Mouse (Mus musculus) large intestine, adult 2 months (tissue): ENCODE results near the gene Plcxd2. TPM values are rescaled to one million over a fixed set of nuclear protein-coding genes. Genes with fewer than 3 reads are reported as not detected.
A peak's percentile ranks its signal among the peaks of the same experiment; 100 is the strongest.

Experiments
- DNase-seq: peaks from one replicate; pipeline ENCODE4 v3.0.0-alpha.2; 2012; ENCODE audit warnings: low read depth, low spot score
- WGBS: fragments of 180-500 bp; shearing (Covaris S2); methylation state at CpG from one replicate; pipeline ENCODE4 v1.1.7; 2018; 5-methylcytosine and 5-hydroxymethylcytosine counted together
- polyA plus RNA-seq: library from polyadenylated mRNA; depleted of rRNA; stranded (reverse); fragments of >200 nt; gene quantifications from 2 replicates; pipeline ENCODE4 v1.2.3, GENCODE M21; 2012; rRNA removed

The Plcxd2 gene
- polyA plus RNA-seq: 3.2 and 3.6 TPM in 2 replicates

DNA sequence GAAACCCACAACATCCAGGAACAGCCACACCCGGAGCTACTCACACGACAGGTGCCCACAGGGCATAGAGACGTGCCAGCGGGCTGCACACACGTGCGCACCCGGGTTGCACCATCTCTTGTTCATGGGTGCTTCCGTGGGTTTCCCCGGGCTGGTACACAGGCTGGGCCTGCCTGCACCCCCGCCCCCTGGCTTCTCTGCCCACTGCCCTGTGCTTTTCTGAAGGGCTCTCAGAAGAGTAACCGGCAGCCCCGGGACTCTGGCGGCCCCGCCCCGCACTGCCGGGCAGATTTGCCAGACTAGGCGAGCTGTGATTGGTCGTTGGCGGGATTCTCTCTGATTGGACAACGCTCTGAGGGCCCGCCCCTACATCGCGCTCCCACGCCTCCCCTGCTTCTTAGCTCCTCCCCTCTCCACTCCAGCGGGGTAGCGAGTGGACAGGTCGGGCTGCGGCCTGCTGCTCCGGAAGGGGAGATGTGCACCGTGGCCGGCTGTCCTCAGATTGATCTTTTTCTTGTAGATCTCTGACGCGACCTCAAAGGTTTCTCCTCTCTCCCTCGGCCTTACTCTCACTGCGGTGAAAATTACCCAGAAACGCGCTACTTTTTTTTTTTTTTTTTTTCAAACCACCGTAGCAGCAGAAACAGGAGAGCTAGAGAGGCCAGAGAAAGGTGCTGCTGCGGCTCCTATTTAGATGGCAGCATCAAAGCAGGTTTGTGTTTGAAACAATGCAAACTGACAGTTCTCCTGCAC is at the start of gene Plcxd2:
Plcxd2 (minus strand) TSS at position 66 of the 753 bp plus-strand sequence.
- under 1% methylated on average over 39 of the region's 39 CpGs for WGBS
- DNase-seq: peak; percentile 85

DNA sequence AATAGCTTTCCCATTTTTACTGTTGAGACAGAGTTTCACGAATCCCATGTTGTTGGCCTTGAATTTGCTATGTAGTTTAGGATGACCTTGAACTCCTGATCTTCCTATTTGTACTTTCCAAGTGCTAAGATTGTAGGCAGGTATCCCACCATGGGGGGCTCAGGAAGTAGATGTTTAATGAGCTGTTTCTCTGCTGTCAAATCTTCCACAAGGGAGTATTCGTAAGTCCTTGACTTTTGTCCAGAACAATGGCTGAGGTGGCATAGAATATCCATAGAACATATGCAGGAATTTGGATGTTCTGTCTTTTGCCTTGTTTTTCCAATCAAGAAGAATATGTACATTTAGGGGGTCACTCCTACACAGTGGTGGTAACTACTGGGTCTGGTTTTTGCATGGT is 36.9 kb upstream of the Plcxd2 start:
- DNase-seq: no peak
- WGBS: 68% methylated on average over 2 of the region's 2 CpGs

DNA sequence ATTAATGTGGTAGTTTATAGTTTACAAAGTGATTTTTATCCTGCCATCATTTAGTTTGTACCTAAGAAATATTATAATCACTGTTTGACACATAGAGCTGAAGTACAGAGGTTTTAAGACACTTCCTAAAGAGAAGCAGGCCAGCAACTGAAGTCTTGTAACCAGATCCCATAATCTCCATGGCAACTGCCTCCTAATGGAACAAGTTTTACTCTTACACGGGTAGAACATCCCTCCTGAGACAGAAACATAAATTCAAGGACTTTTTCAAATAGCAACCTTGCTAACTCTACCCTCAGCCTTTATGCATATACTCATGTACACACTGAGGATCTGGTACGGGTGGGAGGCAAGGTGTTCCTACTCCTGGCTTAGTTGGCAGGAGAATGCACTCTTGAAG is 26.2 kb upstream of the Plcxd2 start:
- WGBS: 48% methylated on average over 2 of the region's 2 CpGs

DNA sequence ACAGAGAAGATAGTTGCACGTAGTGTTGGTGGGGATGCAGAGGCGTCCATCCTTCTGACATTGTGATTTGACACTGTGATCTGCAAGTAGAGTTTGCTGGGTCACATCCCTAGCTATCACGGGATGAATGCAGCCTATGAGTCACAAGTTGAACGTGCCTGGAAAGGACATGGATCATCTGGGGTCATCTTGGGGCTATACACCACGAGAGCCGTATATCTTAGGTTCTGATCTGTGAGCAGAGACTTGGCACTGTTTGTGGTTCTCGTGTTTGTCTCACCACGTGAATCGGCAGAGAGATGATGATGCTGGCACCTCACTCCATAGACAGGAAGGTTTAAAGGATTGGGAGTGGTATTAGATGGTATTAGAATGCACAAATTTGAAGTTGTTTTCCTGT is 23.9 kb upstream of the Plcxd2 start:
- no peak for DNase-seq
- 62% methylated on average over 9 of the region's 9 CpGs for WGBS

More for the DNA sequence above, 26.2 kb upstream of the Plcxd2 start:
- no peak for DNase-seq

DNA sequence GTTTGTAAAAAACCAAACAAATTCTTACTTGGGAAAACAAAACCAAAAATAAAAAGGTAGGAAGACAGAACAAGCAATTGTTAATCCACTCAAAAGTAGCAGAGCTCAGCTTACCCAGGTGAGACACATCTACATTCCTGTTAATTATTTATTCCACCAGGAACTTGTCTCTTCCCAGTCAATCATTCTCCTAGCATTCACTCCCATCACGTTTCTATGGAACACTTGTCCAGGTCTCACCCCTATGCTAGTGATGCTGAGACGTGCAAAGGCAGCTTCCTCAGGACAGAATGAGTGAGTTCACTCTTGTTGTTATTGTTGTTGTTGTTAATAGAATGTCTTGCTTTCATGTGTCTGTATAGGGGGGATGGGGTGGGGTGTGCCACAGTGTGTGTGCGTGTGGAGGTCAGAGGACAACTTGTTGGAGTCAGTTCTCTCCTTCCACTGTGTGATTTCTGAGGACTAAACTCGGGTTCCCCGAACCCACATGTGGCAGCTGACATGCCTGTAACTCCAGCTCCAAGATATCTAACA is 13.0 kb upstream of the Plcxd2 start:
- WGBS: 39% methylated on average over 5 of the region's 5 CpGs
- DNase-seq: no peak

DNA sequence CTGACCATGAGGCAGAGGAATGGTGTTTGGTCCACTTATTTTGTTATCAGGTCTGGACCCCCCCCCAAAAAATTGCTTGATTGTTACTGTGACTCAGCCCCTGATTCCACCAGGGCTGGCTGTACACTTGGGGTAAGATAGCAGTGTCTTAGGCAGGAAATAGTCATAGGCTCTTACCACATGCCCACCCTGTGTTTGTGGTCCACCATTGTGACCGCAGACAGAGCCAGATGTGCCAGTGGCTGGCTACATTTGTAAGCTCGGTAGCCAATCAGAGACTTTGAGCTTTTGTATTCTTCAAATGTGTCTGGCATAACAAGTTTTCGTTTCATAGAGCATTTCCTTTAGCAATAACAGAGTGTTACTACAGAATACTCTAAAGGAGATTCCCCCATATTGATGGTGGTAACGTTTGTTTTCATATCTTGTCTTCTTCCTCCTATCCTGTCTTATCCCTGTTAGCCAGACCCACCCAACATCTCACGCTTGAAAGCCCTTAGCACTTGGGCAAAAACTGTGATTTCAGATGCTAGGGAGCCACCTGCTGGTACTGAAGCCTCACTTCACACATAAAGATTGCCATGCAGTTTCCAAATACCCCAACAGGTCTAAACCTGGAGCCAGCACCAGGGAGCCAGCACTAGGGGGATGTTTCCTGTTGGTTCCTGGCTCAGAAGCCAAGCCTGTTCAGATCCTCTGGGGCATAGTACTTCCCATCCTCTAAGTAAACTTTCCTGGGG is 12.3 kb upstream of the Plcxd2 start:
- 40% methylated on average over 5 of the region's 5 CpGs for WGBS
- no peak for DNase-seq

DNA sequence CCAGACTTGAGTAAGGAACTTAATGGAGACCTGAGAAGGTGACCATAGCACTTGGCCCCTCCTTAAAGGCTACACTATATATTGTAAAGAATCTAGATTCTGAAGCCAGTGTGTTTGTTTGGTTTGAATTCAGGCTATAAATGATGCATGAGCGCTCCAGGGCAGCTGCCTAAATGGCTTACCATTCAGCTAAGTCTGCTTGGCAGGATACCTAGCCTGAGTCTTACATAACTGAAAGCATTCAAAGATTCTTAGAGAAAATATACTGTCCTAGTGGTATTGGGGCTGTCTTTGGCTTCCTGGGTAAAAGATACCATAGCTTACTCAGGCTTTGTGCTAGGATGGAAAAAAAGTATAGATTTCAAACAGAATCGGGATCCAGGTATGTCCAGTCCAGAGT is 11.3 kb upstream of the Plcxd2 start:
- WGBS: 67% methylated on average over 2 of the region's 2 CpGs
- no peak for DNase-seq

DNA sequence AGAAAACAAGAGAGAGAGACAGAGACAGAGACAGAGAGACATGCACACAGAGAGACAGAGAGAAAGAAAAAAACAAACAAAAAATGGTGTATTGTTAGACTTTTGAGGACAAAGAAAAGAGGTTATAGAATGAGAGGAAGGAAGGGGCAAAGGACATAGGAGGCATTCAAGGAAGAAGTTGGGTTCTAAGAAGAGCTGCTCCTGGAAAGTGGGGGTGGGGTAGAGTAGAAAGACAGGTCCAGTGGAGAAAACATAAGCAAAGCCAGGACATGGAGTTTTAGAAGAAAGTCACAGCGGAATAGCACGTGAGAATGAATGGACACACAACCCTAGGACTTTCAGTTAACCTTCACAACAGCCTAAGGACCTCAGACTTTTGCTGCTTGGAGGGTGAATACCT is 10.4 kb upstream of the Plcxd2 start:
- WGBS: 77% methylated on average over 2 of the region's 2 CpGs

DNA sequence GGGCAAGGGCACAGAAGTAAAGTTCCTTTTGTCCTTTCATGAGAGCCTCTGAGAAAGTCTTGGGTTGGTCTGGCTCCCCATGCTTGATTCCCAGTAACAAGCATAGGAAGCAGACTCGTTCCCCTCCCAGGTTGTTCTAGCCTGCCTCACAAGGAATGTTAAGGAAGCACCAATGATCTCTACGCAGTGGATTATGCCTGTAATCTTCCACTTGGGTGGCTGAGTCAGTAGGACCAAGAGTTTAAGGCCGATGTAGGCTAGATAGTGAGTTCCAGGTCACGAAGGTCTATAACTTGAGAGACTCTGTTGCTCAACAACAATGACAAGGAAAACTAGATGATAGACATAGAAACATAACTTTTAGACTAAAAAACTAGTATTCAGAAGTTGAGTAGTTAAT is 9.8 kb upstream of the Plcxd2 start:
- no peak for DNase-seq
- WGBS: 84% methylated on average over 4 of the region's 4 CpGs

More for the DNA sequence above, 10.4 kb upstream of the Plcxd2 start:
- DNase-seq: no peak

DNA sequence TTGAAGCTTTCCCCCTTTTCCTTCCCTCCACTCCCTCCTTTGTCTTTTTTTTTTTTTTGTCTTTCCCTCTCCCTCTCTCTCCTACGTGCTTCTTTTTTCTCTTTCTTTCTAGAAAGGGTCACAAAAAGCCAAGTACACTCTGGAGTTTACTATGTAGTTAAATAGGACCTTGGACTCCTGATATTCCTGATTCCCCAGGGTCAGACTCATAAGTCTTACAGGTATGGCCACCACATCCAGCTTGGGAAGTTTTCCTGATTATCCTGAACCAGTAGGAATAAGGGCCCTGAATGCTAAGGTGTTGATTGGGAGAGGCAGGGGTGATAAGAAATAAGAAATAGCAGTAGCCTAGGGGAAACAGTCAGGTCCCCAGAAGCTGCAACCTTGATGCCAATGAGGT is 9.3 kb upstream of the Plcxd2 start:
- WGBS: 35% methylated on average over 1 of the region's 1 CpGs
- DNase-seq: no peak

DNA sequence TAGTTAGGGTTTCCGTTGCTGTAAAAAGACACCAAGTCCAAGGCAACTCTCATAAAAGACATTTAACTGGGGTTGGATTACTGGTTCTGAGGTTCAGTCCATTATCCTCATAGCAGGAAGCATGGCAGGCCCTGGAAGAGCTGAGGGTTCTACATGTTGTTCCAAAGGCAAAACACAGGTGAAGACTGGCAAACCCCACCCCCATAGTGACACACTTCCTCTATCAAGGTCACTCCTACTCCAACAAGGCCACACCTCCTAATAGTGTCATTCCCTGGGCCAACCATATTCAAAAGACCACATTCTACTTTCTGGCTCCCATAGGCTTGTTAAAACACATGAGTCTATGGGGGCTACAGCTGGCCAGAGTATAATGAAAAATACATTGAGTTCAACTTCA is 1.7 kb upstream of the Plcxd2 start:
- no peak for DNase-seq
- WGBS: 37% methylated on average over 1 of the region's 1 CpGs

DNA sequence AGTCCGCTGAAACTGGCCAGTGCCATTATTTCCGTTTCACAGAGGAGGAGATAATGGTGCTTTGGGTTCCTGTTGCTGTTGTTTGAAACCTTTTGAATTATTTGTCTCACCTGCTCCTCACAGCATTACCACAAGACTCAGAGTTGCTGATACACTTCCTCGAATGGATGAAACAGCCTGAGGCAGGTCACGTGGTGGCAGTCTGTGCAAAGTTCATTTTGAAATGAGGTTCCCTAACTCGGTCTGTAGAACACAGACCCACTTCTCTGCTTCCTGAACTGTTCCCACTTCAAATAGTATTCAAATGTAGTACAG is 845 bp upstream of the Plcxd2 start:
- DNase-seq: no peak
- 2% methylated on average over 5 of the region's 5 CpGs for WGBS

DNA sequence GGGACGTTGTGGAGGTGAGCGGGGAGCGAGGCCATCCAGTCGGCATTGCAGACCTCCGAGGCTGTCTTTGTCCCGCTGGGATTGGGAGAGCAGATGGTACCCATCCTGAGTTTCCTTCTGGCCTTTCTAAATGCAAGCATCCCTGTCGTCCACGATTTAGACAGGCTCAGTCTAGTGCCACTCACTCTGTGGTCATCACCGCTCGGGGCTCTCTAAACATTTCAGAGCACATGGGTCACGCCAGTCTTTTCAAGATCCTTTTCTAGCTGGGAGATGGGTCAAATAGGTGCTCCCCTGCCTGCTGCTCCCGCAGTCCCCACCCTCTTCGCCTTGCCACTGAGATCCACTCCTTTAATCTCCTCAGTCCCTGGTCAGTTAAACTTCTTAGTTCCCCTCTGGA is 301 bp downstream of the Plcxd2 start:
- 2% methylated on average over 13 of the region's 13 CpGs for WGBS

DNA sequence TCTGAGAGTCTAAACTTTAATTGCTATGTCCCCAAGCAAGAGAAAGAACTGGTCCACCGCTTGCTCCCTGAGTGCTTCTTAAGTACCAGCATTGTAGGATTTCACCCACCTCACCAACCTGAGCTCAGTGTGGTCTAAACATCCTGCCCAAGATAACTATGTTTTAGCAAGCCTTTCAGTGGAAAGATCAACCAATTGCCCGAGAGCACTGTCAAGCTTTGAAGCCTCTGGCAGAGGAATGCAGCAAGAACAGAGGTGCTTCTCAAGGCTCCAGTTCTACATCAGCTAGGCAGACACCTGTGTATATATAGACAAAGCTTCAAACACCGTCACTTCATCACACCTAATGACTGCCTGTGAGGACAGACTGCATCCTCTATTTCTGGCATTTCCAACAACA is 1.3 kb downstream of the Plcxd2 start:
- 63% methylated on average over 3 of the region's 3 CpGs for WGBS
- no peak for DNase-seq

More for the DNA sequence above, 301 bp downstream of the Plcxd2 start:
- DNase-seq: no peak

DNA sequence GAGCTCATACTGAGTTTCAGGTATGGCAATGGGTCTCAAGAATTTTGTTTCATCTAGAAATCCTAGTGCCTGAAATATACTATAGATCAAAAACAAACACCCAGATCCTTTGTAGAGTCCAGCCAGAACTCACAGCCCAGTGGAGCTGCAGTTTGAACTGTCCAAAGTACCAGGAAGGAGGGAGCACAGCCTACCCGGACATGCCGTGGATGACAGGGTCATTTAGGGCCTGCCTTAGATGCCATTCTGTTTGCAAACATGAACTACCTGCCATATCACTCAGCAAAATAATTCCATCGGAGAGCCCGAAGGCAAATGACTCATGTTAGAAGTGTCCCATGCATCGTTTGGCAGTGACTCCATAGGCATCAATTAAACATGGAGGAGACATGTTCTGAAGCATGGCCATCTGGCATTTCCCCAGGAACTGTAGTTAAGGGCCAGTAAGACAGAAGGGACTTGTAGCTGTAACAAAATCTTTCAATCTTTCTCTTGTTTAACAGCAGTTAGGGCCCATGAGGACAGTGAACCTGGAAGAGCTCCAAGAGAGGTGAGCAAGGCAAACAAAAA is 1.9 kb downstream of the Plcxd2 start:
- WGBS: 24% methylated on average over 5 of the region's 5 CpGs
- DNase-seq: no peak

DNA sequence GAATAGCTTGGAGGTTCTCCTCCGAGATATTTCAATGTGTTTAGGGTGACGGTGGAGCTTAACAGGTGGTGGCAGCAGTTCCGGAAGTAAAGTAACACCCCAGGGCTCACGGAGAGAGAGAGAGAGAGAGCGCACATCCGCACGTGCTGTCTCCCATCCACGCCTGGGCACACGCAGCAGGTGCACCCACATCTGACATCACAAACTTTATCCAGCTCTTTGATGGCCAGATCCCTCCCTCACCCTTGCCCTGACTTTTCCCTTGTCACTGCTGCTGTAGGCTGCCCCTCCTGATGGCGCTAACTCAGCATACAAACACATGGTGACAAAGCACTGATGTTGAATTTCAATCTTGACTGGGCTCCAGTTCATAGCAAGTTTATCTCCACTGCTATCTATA is 3.8 kb downstream of the Plcxd2 start:
- WGBS: 83% methylated on average over 10 of the region's 10 CpGs
- DNase-seq: no peak

DNA sequence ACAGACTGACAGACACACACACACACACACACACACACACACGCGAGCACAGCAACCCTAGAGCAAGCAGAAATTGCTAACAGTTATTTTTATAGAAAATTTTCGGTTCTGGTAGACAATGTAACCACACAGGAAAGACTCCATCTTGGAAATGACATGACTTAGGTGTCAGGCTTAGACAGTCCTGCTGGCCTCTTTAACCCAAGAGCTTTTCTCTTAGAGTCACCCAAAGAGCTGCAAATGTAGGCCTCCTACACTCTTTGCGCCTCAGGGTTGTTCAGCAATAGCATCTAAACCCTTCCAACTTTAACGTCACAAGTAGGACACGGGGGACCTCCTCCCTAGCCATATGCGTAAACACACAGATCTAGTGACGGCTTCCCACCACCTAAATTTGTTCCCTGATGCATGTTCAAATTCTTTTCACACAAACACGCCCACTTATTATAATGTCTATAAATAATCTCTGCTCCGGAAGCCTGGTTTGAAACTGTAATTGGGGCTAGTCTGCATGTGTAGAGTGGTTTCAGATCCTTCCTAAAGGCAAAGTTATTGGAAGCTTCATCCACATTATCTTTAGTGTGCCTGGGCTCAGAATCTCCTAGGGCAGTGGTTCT is 8.4 kb downstream of the Plcxd2 start:
- 84% methylated on average over 10 of the region's 10 CpGs for WGBS

DNA sequence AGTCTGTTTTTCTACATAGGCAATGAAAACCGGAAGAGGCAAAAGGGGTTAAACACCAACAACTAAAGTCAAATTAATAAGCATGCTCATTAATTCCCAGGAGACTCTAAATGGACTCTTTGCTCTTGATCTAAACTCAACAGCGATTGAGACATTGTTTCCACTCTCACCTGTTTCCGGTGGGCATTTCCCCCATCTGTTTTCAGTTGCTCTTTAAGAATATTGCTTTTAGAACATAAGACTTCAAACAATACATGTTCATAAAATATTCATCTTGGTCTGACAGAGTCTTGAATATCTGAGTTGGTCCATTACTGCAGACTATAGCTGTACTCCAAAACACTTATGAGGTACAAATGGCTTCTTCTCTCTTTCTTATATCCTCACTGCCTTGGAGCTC is 9.0 kb downstream of the Plcxd2 start:
- 85% methylated on average over 3 of the region's 3 CpGs for WGBS
- no peak for DNase-seq

More for the DNA sequence above, 8.4 kb downstream of the Plcxd2 start:
- DNase-seq: no peak

DNA sequence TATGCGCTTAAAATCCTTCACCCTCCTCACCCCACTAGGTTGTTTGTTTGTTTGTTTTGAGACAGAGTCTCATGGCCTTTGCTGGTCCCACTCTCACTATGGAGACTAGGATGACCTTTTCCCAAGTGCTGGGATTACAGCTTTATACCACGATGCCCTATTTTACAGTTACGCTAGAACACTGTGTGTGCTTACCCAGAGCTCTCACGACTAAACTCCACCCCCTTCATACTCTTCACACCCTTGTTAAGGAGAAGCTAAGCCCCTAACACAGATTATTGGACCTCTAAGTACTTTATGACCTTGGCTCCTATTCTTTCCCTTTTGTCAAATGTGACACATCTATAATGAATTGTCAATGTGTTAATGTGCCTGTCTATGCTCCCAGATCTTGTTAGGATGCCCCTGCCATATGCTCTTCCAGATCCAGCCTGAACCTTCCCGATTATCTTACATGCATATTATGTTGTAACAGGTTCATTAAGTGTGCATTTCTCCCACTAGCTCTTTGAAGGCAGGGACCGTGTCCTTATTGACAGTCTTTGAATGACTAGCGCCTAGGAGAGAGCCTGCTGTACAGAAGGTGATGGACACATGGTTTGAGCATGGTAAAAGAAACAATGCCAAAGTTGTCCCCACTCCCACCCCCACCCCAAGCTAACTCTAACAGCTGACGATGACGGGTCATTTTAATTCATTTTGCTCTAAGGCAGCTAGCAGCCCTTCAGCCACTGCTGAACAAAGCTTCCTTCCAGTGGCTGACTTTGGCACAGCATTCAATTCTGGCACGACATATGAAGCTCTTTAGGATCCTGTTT is 10.4 kb downstream of the Plcxd2 start:
- WGBS: 67% methylated on average over 10 of the region's 10 CpGs
- no peak for DNase-seq
